Mouse (Mus musculus) neural tube, embryonic 15.5 days (tissue): ENCODE measurements at regions not wholly inside any gene's neighbourhood (a gene's known extent, or its start where the extent isn't known, plus 50 kb on each side); places are given as distances from the start of the nearest gene placed in this dataset.

Experiments
- ATAC-seq: fragments of 200-750 bp; cut with Nextera tagmentation; 2 replicates; pipeline ENCODE4 v1.8.0; 2017; ENCODE audit warnings: mild to moderate bottlenecking, moderate TSS enrichment, moderate library complexity; ENCODE audit not compliant: low FRiP score
- H3K27ac ChIP-seq: fragments of 300-500 bp; sonication (generic); replicated peaks from 2 replicates; pipeline ENCODE4 v1.5.1; 2015; ENCODE audit warnings: mild to moderate bottlenecking, inconsistent platforms
- H3K27me3 ChIP-seq: fragments of 300-500 bp; sonication (generic); replicated peaks from 2 replicates; pipeline ENCODE4 v1.6.1; 2015; ENCODE audit warnings: inconsistent platforms
- H3K36me3 ChIP-seq: fragments of 300-500 bp; sonication (generic); 2 replicates; pipeline ENCODE4 v1.6.1; 2015; ENCODE audit warnings: inconsistent platforms
- H3K4me1 ChIP-seq: fragments of 300-500 bp; sonication (generic); 2 replicates; pipeline ENCODE4 v1.6.1; 2015; ENCODE audit warnings: inconsistent platforms
- H3K4me2 ChIP-seq: fragments of 300-500 bp; sonication (generic); 2 replicates; pipeline ENCODE4 v1.6.1; 2015; ENCODE audit warnings: inconsistent platforms, mild to moderate bottlenecking, moderate library complexity
- H3K4me3 ChIP-seq: fragments of 300-500 bp; sonication (generic); replicated peaks from 2 replicates; pipeline ENCODE4 v1.5.1; 2015; ENCODE audit warnings: mild to moderate bottlenecking, inconsistent platforms
- H3K9ac ChIP-seq: fragments of 300-500 bp; sonication (generic); replicated peaks from 2 replicates; pipeline ENCODE4 v1.6.1; 2015; ENCODE audit warnings: mild to moderate bottlenecking, inconsistent platforms
- H3K9me3 ChIP-seq: fragments of 300-500 bp; sonication (generic); replicated peaks from 2 replicates; pipeline ENCODE4 v1.6.1; 2016; ENCODE audit warnings: inconsistent platforms
- WGBS: fragments of 180-500 bp; shearing (Covaris S2); methylation state at CpG from one replicate; pipeline ENCODE4 v1.1.7; 2015; ENCODE audit warnings: mixed read lengths; 5-methylcytosine and 5-hydroxymethylcytosine counted together

DNA sequence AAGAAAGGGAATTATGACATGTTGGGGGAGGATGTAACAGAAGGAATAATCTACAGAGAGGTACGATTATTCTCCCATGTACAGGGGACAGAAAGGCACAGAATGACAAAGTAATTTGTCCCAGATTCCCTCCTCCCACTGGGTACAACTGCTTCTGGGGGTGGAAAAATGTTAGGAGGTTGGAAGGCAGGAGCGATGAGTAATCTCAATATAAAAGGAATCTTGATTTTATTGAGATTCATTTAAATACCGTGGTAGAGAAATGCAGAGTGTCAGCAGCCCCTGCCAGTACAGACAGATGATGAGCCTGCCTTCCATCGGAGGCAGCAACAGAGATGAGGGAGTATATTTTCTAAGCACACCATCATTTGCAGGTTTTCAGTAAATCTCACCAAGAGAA lies 107.1 kb upstream of the Dpt start:
- Histone ChIP-seq H3K9ac (no peak overlapping the region), H3K36me3 (no peaks in the 10 kb centered on the region), H3K9me3 (no peaks in the 10 kb centered on the region), H3K4me3 (no peak overlapping the region), H3K27me3 (no peaks in the 10 kb centered on the region), H3K4me2 (no peak overlapping the region), H3K27ac (no peak overlapping the region), H3K4me1 (no peaks in the 10 kb centered on the region)
- no peak for ATAC-seq
- WGBS = 85% methylated on average over 4 of the region's 4 CpGs

DNA sequence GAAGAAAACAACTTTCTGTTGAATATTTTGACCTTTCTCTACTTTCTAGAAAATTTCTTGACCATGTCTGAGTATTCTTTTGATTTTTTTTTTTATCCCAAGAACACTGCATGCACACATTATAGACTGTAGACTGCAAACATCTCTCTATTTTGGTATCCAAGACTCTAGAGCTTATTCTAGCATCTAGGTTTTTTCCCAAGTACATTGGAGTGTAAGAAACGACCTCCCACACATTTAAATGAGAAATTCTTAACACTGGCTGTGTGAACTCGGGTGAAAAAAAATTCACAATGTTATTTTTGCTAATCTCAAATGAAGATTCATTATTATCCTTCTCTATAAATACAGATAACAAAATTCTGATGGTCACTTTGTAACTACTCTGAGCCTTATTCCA lies 112.0 kb upstream of the Dpt start:
- no peak for ATAC-seq
- H3K4me2 ChIP-seq = no peak overlapping the region
- H3K36me3 ChIP-seq = no peaks in the 10 kb centered on the region
- H3K27me3 ChIP-seq = no peaks in the 10 kb centered on the region
- no peaks in the 10 kb centered on the region for H3K4me1 ChIP-seq
- H3K9ac ChIP-seq = no peak overlapping the region
- WGBS = 73% methylated on average over 2 of the region's 2 CpGs
- H3K4me3 ChIP-seq = no peak overlapping the region
- H3K9me3 ChIP-seq = no peaks in the 10 kb centered on the region
- no peak overlapping the region for H3K27ac ChIP-seq

DNA sequence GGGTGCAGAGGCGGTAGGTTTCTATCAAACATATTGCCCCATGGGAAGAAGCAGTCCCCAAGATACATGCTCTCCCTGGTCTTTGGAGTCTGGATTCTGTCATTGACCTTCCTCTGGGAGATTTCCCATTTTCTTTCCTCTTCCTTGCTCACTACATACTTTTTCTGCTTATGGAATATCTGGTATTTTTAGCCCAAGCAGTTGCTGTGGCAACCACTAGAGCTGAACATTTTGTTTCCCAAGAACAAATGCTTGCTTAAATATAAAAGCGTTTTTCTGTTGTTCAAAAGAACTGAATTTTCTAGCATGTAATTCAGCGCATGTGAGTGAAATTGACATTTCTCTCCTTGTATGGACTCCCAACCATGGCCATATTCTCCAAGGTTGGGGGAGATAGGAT lies 112.7 kb upstream of the Dpt start:
- Histone ChIP-seq H3K27ac (no peak overlapping the region), H3K27me3 (no peaks in the 10 kb centered on the region), H3K4me2 (no peak overlapping the region), H3K9ac (no peak overlapping the region), H3K9me3 (no peaks in the 10 kb centered on the region), H3K4me1 (no peaks in the 10 kb centered on the region), H3K36me3 (no peaks in the 10 kb centered on the region), H3K4me3 (no peak overlapping the region)
- 94% methylated on average over 3 of the region's 3 CpGs for WGBS
- no peak for ATAC-seq

DNA sequence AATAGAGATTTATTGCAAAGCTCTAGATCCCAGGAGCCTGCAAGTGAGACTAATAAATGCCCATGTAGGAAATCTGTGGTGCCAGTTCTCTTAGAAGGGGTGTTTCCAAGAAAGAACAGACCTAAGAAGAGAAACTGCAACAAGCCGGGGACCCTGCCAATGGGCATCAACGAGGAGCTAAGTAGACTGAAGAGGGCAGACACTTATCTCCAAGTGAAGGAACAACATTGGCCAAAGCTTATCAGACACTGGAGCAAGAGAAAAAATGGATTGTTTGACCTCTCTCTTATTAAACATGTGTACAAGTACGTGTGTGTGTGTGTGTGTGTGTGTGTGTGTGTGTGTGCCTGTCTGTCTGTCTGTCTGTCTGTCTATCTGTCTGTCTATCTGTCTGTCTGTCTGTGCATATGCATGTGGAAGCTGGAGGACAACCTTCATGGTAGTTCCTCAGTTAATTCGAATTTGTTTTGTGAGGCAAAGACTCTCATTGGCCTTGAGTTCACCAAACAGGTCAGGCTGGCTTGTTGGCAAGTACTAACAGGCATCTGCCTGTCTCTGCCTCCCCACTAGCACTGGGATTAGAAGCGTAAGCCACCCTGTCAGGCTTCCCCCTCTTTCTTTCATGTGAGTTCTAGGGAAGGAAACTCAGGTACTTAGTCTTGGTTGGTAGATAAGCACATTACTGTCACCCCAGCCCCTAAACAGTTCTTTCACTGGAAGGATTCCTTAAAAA lies 113.4 kb upstream of the Dpt start:
- H3K4me3 ChIP-seq = no peak overlapping the region
- H3K27me3 ChIP-seq = no peaks in the 10 kb centered on the region
- WGBS = 87% methylated on average over 5 of the region's 5 CpGs
- H3K9ac ChIP-seq = no peak overlapping the region
- H3K4me1 ChIP-seq = no peaks in the 10 kb centered on the region
- H3K27ac ChIP-seq = no peak overlapping the region
- H3K4me2 ChIP-seq = no peak overlapping the region
- H3K36me3 ChIP-seq = no peaks in the 10 kb centered on the region
- no peak for ATAC-seq
- no peaks in the 10 kb centered on the region for H3K9me3 ChIP-seq

DNA sequence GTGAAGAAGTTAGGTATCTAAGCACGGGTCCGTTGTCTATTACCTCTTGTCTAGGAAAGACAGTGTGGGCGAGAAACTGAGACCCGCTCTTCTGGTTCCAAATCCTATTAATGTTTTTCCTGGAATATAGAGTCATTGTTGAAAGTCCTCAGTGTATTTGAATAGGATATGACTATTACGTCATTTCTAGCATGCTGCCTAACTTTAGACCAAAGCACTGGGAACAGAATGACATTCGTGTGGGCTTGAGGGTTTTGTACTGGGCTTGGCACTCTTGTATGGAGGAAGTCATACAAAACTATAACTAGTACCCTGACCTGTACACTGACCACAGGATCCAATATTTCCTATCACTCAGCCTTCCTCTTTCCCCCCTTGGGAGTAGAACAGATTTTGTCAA lies 114.0 kb upstream of the Dpt start:
- H3K27ac ChIP-seq = no peak overlapping the region
- ATAC-seq = no peak
- H3K4me3 ChIP-seq = no peak overlapping the region
- no peaks in the 10 kb centered on the region for H3K9me3 ChIP-seq
- 91% methylated on average over 6 of the region's 6 CpGs for WGBS
- H3K4me1 ChIP-seq = no peaks in the 10 kb centered on the region
- H3K9ac ChIP-seq = no peak overlapping the region
- H3K27me3 ChIP-seq = no peaks in the 10 kb centered on the region
- no peak overlapping the region for H3K4me2 ChIP-seq
- H3K36me3 ChIP-seq = no peaks in the 10 kb centered on the region

DNA sequence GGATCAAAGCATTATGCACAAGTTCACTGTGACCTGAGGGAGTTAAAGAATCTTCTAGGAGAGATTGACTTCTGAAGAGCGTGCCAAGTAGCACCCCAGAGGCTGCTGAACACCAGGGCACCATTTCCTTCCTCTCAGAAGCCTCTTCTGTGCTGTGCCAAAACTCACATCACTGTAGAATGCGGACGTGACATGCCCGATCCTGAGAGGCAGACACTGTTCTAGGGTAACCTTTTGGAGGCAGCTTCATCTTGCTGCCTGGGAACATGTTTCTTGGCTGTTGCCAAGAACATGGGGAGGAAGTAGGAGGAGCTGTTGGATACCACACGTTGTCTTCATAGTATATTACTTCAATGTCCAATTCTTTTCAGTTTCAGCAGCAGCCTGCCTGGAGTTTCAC lies 114.9 kb upstream of the Dpt start:
- 0 out of 2 replicates have a peak, but pooled peaks cover 3% of the 10 kb centered on the region for H3K9me3 ChIP-seq
- 75% methylated on average over 5 of the region's 5 CpGs for WGBS
- no peak overlapping the region for H3K4me3 ChIP-seq
- H3K27ac ChIP-seq = no peak overlapping the region
- no peaks in the 10 kb centered on the region for H3K36me3 ChIP-seq
- no peaks in the 10 kb centered on the region for H3K27me3 ChIP-seq
- no peak overlapping the region for H3K9ac ChIP-seq
- no peak for ATAC-seq
- H3K4me2 ChIP-seq = no peak overlapping the region
- H3K4me1 ChIP-seq = no peaks in the 10 kb centered on the region

DNA sequence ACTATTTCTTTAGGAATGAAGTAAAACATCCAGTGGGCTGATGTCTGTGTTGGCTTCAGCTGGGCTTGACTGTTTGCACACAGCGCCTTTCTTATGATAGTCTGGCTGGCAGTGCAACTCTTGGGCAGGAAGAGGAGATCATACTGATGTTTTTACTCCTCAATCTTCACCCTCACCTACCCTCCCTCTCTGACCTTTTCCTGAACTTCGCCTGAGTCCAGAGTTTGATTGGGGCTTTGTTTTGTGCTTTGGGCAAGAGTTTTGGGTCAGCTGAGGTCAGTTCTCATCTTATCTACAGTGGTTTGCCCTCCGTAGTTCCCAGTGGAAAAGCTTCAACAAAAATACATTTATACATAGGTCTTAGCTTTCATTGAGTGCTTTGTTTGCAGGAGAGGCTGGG lies 118.1 kb upstream of the Dpt start:
- no peak overlapping the region for H3K9ac ChIP-seq
- no peak overlapping the region for H3K4me2 ChIP-seq
- no peak for ATAC-seq
- H3K4me1 ChIP-seq = no peaks in the 10 kb centered on the region
- no peak overlapping the region for H3K4me3 ChIP-seq
- no peak overlapping the region for H3K27ac ChIP-seq
- 78% methylated on average over 3 of the region's 3 CpGs for WGBS
- H3K27me3 ChIP-seq = no peaks in the 10 kb centered on the region
- no peaks in the 10 kb centered on the region for H3K36me3 ChIP-seq
- 0 out of 2 replicates have a peak, but pooled peaks cover 3% of the 10 kb centered on the region for H3K9me3 ChIP-seq

DNA sequence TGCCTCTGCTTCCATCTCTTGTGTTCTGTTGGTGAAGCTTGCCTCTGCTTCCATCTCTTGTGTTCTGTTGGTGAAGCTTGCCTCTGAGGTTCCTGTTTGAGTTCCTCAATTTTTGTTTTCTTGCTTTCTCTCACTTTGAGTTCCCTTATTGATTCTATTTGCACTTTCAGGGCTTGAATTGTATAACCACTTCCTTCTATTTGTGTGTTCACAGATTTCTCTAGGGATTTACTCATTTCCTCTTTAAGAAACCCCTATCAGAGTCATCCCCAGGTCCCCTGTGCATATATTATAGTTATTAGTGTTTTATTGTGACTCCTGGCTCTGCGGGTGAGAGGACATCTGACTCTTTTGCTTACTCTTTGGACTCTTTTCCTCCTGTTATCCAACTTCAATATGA lies 144.2 kb upstream of the Dpt start:
- no peaks in the 10 kb centered on the region for H3K9me3 ChIP-seq
- 95% methylated on average over 1 of the region's 1 CpGs for WGBS
- no peaks in the 10 kb centered on the region for H3K36me3 ChIP-seq
- H3K4me2 ChIP-seq = no peak overlapping the region
- ATAC-seq = no peak
- H3K9ac ChIP-seq = no peak overlapping the region
- no peak overlapping the region for H3K27ac ChIP-seq
- H3K4me3 ChIP-seq = no peak overlapping the region
- H3K4me1 ChIP-seq = no peaks in the 10 kb centered on the region
- H3K27me3 ChIP-seq = no peaks in the 10 kb centered on the region

DNA sequence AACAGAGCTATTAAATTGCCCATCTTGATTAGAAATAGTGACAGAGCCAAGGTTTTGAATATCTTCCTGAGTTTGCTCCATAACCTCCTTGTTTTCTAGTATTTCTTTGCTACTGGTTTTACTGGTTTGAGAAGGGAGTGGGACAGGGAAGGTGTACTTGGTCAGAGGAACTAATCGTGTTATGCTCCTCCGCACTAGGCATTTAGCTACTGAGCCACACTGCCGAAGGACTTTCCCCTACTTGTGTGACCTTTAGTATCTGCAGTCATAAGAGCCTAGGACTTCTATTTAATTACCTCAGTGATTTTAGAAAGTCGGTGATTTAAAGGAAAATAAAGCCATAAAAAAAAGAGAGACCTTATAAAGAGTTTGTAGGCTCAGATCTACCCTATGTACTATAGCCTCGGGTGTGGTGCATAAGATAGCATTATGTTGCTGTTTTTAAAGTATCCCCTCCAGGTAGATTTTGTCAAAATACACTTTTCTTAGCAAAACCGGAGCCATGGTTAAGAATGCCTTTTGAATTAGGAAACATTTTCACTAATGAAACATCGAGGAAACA lies 158.5 kb upstream of the Dpt start:
- ATAC-seq = no peak
- Histone ChIP-seq H3K9ac (no peak overlapping the region), H3K4me2 (no peak overlapping the region), H3K4me1 (no peaks in the 10 kb centered on the region), H3K9me3 (no peaks in the 10 kb centered on the region), H3K27ac (no peak overlapping the region), H3K4me3 (no peak overlapping the region), H3K27me3 (no peaks in the 10 kb centered on the region), H3K36me3 (no peaks in the 10 kb centered on the region)
- 88% methylated on average over 7 of the region's 7 CpGs for WGBS

DNA sequence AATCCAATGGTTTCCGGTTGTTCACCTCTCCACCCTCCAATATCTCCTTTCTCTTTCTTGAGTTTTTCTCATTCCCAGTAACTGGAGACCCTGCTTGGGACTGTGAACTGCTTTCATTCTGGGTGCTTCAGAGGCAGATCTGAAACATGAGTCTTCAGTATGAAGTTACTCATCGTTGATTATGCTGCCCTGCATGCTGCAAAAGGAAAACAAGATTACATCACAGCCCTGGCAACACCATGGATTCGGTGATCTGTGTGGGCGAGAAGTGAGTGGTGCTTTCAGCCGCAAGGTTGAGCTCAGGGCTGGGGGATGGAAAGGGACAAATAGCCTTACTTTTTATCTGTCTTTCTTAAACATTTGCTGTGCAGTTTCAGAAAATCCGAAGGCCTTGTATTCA lies 164.8 kb upstream of the Dpt start:
- ATAC-seq = no peak
- 91% methylated on average over 6 of the region's 6 CpGs for WGBS

DNA sequence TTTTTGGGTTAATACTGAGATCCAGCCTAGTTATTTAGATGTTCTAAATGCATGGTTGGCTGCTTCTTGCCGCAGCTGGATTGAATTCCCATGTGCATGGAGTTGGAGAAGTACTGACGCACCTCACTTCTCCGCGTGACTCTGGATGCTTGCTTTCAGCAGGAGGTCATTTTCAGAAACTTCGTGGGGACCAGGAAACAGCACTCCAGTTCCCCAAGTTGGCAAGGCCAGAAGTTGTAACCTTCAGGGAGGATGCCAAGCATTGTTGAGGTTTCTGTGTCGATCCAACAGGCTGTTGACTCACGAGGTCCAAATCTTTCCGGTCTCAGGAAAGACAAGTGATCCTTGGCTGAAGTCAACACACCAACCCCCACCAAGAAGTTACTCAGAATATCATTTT lies 167.6 kb upstream of the Dpt start:
- Histone ChIP-seq H3K36me3 (no peaks in the 10 kb centered on the region), H3K4me2 (no peak overlapping the region), H3K4me1 (no peaks in the 10 kb centered on the region), H3K27ac (no peak overlapping the region), H3K4me3 (no peak overlapping the region), H3K9ac (no peak overlapping the region), H3K27me3 (no peaks in the 10 kb centered on the region), H3K9me3 (no peaks in the 10 kb centered on the region)
- WGBS = 87% methylated on average over 8 of the region's 8 CpGs
- no peak for ATAC-seq

More for the DNA sequence above, 164.8 kb upstream of the Dpt start:
- Histone ChIP-seq H3K9ac (no peak overlapping the region), H3K4me1 (no peaks in the 10 kb centered on the region), H3K9me3 (no peaks in the 10 kb centered on the region), H3K4me2 (no peak overlapping the region), H3K27ac (no peak overlapping the region), H3K4me3 (no peak overlapping the region), H3K36me3 (no peaks in the 10 kb centered on the region), H3K27me3 (no peaks in the 10 kb centered on the region)

DNA sequence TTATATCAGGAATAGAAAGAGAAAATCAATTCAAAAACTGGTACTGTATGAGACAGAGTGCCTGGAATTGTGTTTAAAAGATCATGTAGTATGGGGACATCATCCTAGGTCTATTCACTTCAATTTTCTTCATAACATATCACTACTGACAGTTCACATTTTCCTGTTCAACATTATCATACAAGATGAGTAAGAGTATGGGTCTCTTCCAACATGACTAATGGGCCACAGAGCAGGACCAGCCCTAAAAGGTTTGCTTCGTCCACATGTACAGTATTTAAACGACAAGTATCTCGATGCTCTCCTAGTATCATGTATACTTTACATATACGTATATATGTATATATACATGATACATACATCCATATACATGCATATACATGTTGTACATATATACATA lies 164.8 kb upstream of the Atp1b1 start:
- H3K27ac ChIP-seq = no peak overlapping the region
- H3K27me3 ChIP-seq = no peaks in the 10 kb centered on the region
- no peak overlapping the region for H3K4me2 ChIP-seq
- 97% methylated on average over 4 of the region's 4 CpGs for WGBS
- ATAC-seq = no peak
- no peaks in the 10 kb centered on the region for H3K9me3 ChIP-seq
- H3K4me1 ChIP-seq = no peaks in the 10 kb centered on the region
- H3K36me3 ChIP-seq = no peaks in the 10 kb centered on the region
- H3K4me3 ChIP-seq = no peak overlapping the region
- no peak overlapping the region for H3K9ac ChIP-seq
